27 mouse cellular contexts compared by ENCODE assay signal in the genomic region with DNA sequence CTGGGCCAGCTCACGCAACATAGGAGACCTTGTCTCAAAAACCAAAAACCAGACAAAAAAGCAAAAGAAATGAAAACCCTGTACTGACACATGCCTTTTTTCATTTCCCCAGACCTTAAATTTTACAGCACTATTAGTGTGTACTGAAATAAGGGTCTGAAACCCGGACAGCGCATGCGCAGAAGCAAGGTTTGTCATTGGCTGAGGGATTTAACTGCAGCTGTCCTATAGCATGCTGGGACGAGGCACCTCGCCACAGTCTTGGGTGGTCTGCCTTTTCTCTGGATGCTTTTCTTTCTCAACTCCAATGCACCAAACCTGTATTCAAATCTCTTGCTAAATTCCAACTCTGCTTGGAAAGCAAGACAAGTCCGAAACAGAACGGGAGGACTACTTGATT. TPM values are rescaled to one million over a fixed set of nuclear protein-coding genes. Genes with fewer than 3 reads are reported as not detected.
DNase-seq lines count a peak whose midpoint lies in the region; ATAC-seq and TF ChIP-seq lines count a peak whose summit lies in the region.
"Had no signal": no experiment of that assay in that cellular context is flagged by ENCODE, and none has a peak within 500 bp of the region (broad histone marks: within the 10 kb centered on the region; RNA-seq: fewer than 3 reads in every experiment).

No protein-coding gene starts in this region.

- H3K4me1 ChIP-seq in midbrain, embryonic 11.5 days (ENCODE audit: control insufficient read depth, insufficient read depth, low read length), result no peaks in the 10 kb centered on the region; the same call in 1 of the 2 replicates
- H3K4me1 ChIP-seq in midbrain, embryonic 13.5 days (replicated peaks), result peaks cover 15% of the 10 kb centered on the region
- peaks cover 34% of the 10 kb centered on the region for H3K4me1 ChIP-seq in E14TG2a.4 (replicated peaks; ENCODE audit: low read depth, low read length)
- H3K4me1 ChIP-seq in ES-E14 (ENCODE audit: control insufficient read depth in 2 of 2, insufficient read depth in 2 of 2, low read length in 2 of 2, poor library complexity in 1 of 2), result peaks cover 0 to 5% of the 10 kb centered on the region in 2 experiments; a peak in 1 of 4 replicates
- H3K4me1 ChIP-seq: embryonic facial prominence, embryonic 12.5 days had no signal

- no peaks in the 10 kb centered on the region for H3K9me3 ChIP-seq in midbrain, embryonic 11.5 days (ENCODE audit: control insufficient read depth, low read length)
- H3K9me3 ChIP-seq in midbrain, embryonic 13.5 days, result no peaks in the 10 kb centered on the region
- H3K9me3 ChIP-seq in E14TG2a.4 (ENCODE audit: low read length), result no peaks in the 10 kb centered on the region
- H3K9me3 ChIP-seq in ES-E14 (ENCODE audit: control insufficient read depth, insufficient read depth, low read depth, low read length), result no peaks in the 10 kb centered on the region
- H3K9me3 ChIP-seq: embryonic facial prominence, embryonic 10.5 days; embryonic facial prominence, embryonic 12.5 days; forebrain, embryonic 12.5 days had no signal

- DNase-seq in midbrain, embryonic 11.5 days (ENCODE audit: low spot score, missing footprints), result peak; percentile 31
- DNase-seq in ES-E14 (ENCODE audit: low read depth, low spot score) (no peak), ZHBTc4 (ENCODE audit: low read depth, low spot score) (peak; percentile 55)
- DNase-seq in layer of hippocampus, adult 18-20 months (ENCODE audit: low spot score in 2 of 2), result no peak
- DNase-seq in adrenal gland, postnatal 36 days, result no peak
- DNase-seq: adrenal gland, adult 2 months; adrenal gland, postnatal 10 days; adrenal gland, postnatal 25 days; B cell, adult 2 months; cerebellum, adult 11-12 months; cerebellum, adult 2 months; cerebellum, adult 9-10 months; cerebellum, postnatal 10 days; cerebellum, postnatal 25 days had no signal

- TF ChIP-seq CTCF in E14TG2a.4 (conservative IDR thresholded peaks at IDR 0.05; ENCODE audit: low read length), result no peak

- ATAC-seq in midbrain, embryonic 11.5 days (ENCODE audit: low FRiP score), result no peak
- no peak for ATAC-seq in midbrain, embryonic 13.5 days
- ATAC-seq: CD4-positive, CD25-positive, alpha-beta regulatory T cell, adult 4 months; forebrain, embryonic 14.5 days; forebrain, embryonic 16.5 days had no signal

- H3K36me3 ChIP-seq in midbrain, embryonic 11.5 days (ENCODE audit: control insufficient read depth, insufficient read depth, low read length), result no peaks in the 10 kb centered on the region
- no peaks in the 10 kb centered on the region for H3K36me3 ChIP-seq in midbrain, embryonic 13.5 days
- H3K36me3 ChIP-seq in E14TG2a.4 (ENCODE audit: insufficient read depth, low read length) (peaks cover 13% of the 10 kb centered on the region; the same call in 1 of the 2 replicates), ES-E14 (ENCODE audit: control insufficient read depth, insufficient read depth, low read length, poor library complexity, severe bottlenecking) (no peaks in the 10 kb centered on the region)
- H3K36me3 ChIP-seq: embryonic facial prominence, embryonic 10.5 days; embryonic facial prominence, embryonic 12.5 days; forebrain, embryonic 12.5 days had no signal

- no peak overlapping the region for H3K4me3 ChIP-seq in midbrain, embryonic 11.5 days (ENCODE audit: low read depth, low read length)
- no peak overlapping the region for H3K4me3 ChIP-seq in midbrain, embryonic 13.5 days (replicated peaks)
- H3K4me3 ChIP-seq in E14TG2a.4 (replicated peaks; ENCODE audit: low read length), result peak overlapping the region; percentile 55
- H3K4me3 ChIP-seq in ES-E14 (ENCODE audit: insufficient read depth in 1 of 2, low read depth in 1 of 2, low read length in 2 of 2, poor library complexity in 1 of 2, severe bottlenecking in 1 of 2), result peak overlapping the region in 1 of 2 experiments; percentile 70; a peak in 3 of 4 replicates
- H3K4me3 ChIP-seq: embryonic facial prominence, embryonic 10.5 days; embryonic facial prominence, embryonic 12.5 days; forebrain, embryonic 12.5 days had no signal

- no peaks in the 10 kb centered on the region for H3K27me3 ChIP-seq in midbrain, embryonic 11.5 days (ENCODE audit: control insufficient read depth, insufficient read depth, low read length)
- no peaks in the 10 kb centered on the region for H3K27me3 ChIP-seq in midbrain, embryonic 13.5 days
- H3K27me3 ChIP-seq in E14TG2a.4 (ENCODE audit: insufficient read depth, low read length), result no peaks in the 10 kb centered on the region
- H3K27me3 ChIP-seq: CH12.LX; embryonic facial prominence, embryonic 12.5 days; forebrain, embryonic 12.5 days had no signal

- H3K27ac ChIP-seq in midbrain, embryonic 11.5 days (ENCODE audit: low read depth, low read length), result no peak overlapping the region
- H3K27ac ChIP-seq in midbrain, embryonic 13.5 days, result no peak overlapping the region
- no peak overlapping the region for H3K27ac ChIP-seq in ES-E14 (ENCODE audit: insufficient read depth, low read depth, low read length, poor library complexity, severe bottlenecking)
- H3K27ac ChIP-seq: embryonic facial prominence, embryonic 10.5 days; embryonic facial prominence, embryonic 12.5 days; forebrain, embryonic 12.5 days had no signal

- no peak overlapping the region for H3K4me2 ChIP-seq in midbrain, embryonic 11.5 days
- no peak overlapping the region for H3K4me2 ChIP-seq in midbrain, embryonic 13.5 days (replicated peaks)
- H3K4me2 ChIP-seq: embryonic facial prominence, embryonic 12.5 days; forebrain, embryonic 12.5 days had no signal

- in situ Hi-C loops in ES-E14 (cut with MboI; ENCODE audit: low sequenced_read_pairs in 2 of 2, unreplicated experiment in 2 of 2), result no loop called here

- WGBS in midbrain, embryonic 11.5 days, result 88% methylated on average over 8 of the region's 8 CpGs
- WGBS in midbrain, embryonic 13.5 days, result 92% methylated on average over 8 of the region's 8 CpGs

- H3K9ac ChIP-seq in midbrain, embryonic 11.5 days (ENCODE audit: low read length), result no peak overlapping the region
- no peak overlapping the region for H3K9ac ChIP-seq in midbrain, embryonic 13.5 days (replicated peaks)
- peak overlapping the region; percentile 28; the same call in 1 of the 2 replicates for H3K9ac ChIP-seq in ES-E14 (ENCODE audit: insufficient read depth, low read depth, low read length, poor library complexity, severe bottlenecking)
- H3K9ac ChIP-seq: embryonic facial prominence, embryonic 12.5 days; forebrain, embryonic 12.5 days had no signal

TF ChIP-seq in ES-E14, 5 proteins besides CTCF, POLR2A, EP300 and RAD21:
- TF ChIP-seq MAFK (IDR thresholded peaks at IDR 0.05; ENCODE audit: insufficient read depth, low read depth, low read length) (no peak), HCFC1 (IDR thresholded peaks at IDR 0.05; ENCODE audit: borderline replicate concordance, insufficient read depth, low read length) (no peak), ZNF384 (IDR thresholded peaks at IDR 0.05; ENCODE audit: low read depth, low read length) (no peak), CHD2 (IDR thresholded peaks at IDR 0.05; ENCODE audit: low read depth, low read length) (no peak), ZC3H11A (IDR thresholded peaks at IDR 0.05; ENCODE audit: borderline replicate concordance, low read depth, low read length) (no peak)
TF ChIP-seq in ES-E14: peak in this region for 0.

RNA-seq across cellular contexts. Expression of gene Bbs9, which starts 3.4 kb away (rescaled TPM):
- 17.4 and 21.1 TPM in 2 replicates for polyA plus RNA-seq in midbrain, embryonic 11.5 days (2014; fragmentation: Nextera tagmentation; extraction: Ambion mirVana)
- 22.5 and 23.8 TPM in 2 replicates for polyA plus RNA-seq in midbrain, embryonic 13.5 days (2015; fragmentation: Nextera tagmentation; extraction: Ambion mirVana)
- 10.3 and 12.3 TPM in 2 replicates for total RNA-seq in ES-E14 (2012; rRNA removed)
- total RNA-seq in layer of hippocampus, adult 18-20 months (2021), result 10 to 100 TPM; 32.5 to 34.8 TPM
- total RNA-seq in adrenal gland, postnatal 36 days (2021), result 10 to 100 TPM; 13.2 to 13.4 TPM

RNA-seq across cellular contexts. Expression of gene Rp9, which starts 9.4 kb away (rescaled TPM):
- polyA plus RNA-seq in midbrain, embryonic 11.5 days (2014; fragmentation: Nextera tagmentation; extraction: Ambion mirVana), result 50.6 and 54.2 TPM in 2 replicates
- polyA plus RNA-seq in midbrain, embryonic 13.5 days (2015; fragmentation: Nextera tagmentation; extraction: Ambion mirVana), result 61.6 and 64.8 TPM in 2 replicates
- 30.1 and 32.8 TPM in 2 replicates for total RNA-seq in ES-E14 (2012; rRNA removed)
- total RNA-seq in layer of hippocampus, adult 18-20 months (2021), result 10 to 100 TPM; 29.1 to 30.5 TPM
- total RNA-seq in adrenal gland, postnatal 36 days (2021), result 10 to 100 TPM; 29.0 to 42.6 TPM

RNA-seq across cellular contexts. Expression of gene Gm17545, which starts 24.9 kb away (rescaled TPM):
- polyA plus RNA-seq in midbrain, embryonic 11.5 days (2014; fragmentation: Nextera tagmentation; extraction: Ambion mirVana), result not detected in 2 replicates
- not detected in 2 replicates for polyA plus RNA-seq in midbrain, embryonic 13.5 days (2015; fragmentation: Nextera tagmentation; extraction: Ambion mirVana)
- total RNA-seq in ES-E14 (2012; rRNA removed), result not detected in 2 replicates
- not detected for total RNA-seq in layer of hippocampus, adult 18-20 months (2021)
- not detected for total RNA-seq in adrenal gland, postnatal 36 days (2021)
- total RNA-seq: adrenal gland, adult 2 months; adrenal gland, postnatal 10 days; adrenal gland, postnatal 25 days; CH12.LX; MEL had no signal
- polyA plus RNA-seq: adrenal gland, adult 2 months; CD4-positive, CD25-positive, alpha-beta regulatory T cell, adult 4 months; cerebellum, adult 2 months; cortical plate, adult 2 months; embryonic facial prominence, embryonic 10.5 days; embryonic facial prominence, embryonic 12.5 days; embryonic facial prominence, embryonic 14.5 days; forebrain, embryonic 12.5 days; forebrain, embryonic 14.5 days; forebrain, embryonic 16.5 days; frontal cortex, adult 2 months had no signal

Comparison
In these comparisons a context has a peak if more than half of its experiments do, and no peak if none do; other contexts are left out.
1. DNase-seq: peak in midbrain, embryonic 11.5 days (single experiment) and ZHBTc4 (single experiment); none in ES-E14 (single experiment), layer of hippocampus, adult 18-20 months (0 of 2) and adrenal gland, postnatal 36 days (0 of 2).